Mouse (Mus musculus) CD4-positive, CD25-positive, alpha-beta regulatory T cell, adult 2 months (primary cell): ENCODE data around the gene Chid1.

ENCODE experiments used
- DNase-seq: peaks from one replicate; pipeline ENCODE4 v3.0.0-alpha.2; 2012; ENCODE audit warnings: low read depth, low spot score

Gene Chid1

GRCm38 (mm10) chr7:141558946-141559345, 19.3 kb upstream of the Chid1 start:
- no peak for DNase-seq

- DNase-seq = no peak
These were observed 18.7 kb upstream of the Chid1 start for GRCm38 (mm10) chr7:141558329-141558776.

GRCm38 (mm10) chr7:141550464-141550863, 10.8 kb upstream of the Chid1 start:
- no peak for DNase-seq

GRCm38 (mm10) chr7:141549432-141550061, 9.9 kb upstream of the Chid1 start:
- DNase-seq = no peak

- DNase-seq = no peak
These were observed 5.0 kb upstream of the Chid1 start for GRCm38 (mm10) chr7:141544654-141545053.

GRCm38 (mm10) chr7:141542588-141542987, 2.9 kb upstream of the Chid1 start:
- no peak for DNase-seq

- no peak for DNase-seq
These were observed 2.0 kb upstream of the Chid1 start for GRCm38 (mm10) chr7:141541681-141542080.

- peak; percentile 35 for DNase-seq
These were observed 840 bp upstream of the Chid1 start for GRCm38 (mm10) chr7:141540312-141541081.

- no peak for DNase-seq
These were observed 653 bp downstream of the Chid1 start for GRCm38 (mm10) chr7:141538852-141539555.

- no peak for DNase-seq
These were observed 4.1 kb downstream of the Chid1 start for GRCm38 (mm10) chr7:141535570-141535969.

- DNase-seq = no peak
These were observed 14.1 kb downstream of the Chid1 start for GRCm38 (mm10) chr7:141525580-141525925.

- DNase-seq = peak; percentile 75
These were observed 14.7 kb downstream of the Chid1 start for GRCm38 (mm10) chr7:141524760-141525579.

- DNase-seq = no peak
These were observed 15.4 kb downstream of the Chid1 start for GRCm38 (mm10) chr7:141524271-141524670.

GRCm38 (mm10) chr7:141523007-141523406, 16.6 kb downstream of the Chid1 start:
- DNase-seq = no peak

- no peak for DNase-seq
These were observed 19.9 kb downstream of the Chid1 start for GRCm38 (mm10) chr7:141519795-141520194.

- no peak for DNase-seq
These were observed 20.7 kb downstream of the Chid1 start for GRCm38 (mm10) chr7:141518926-141519325.

GRCm38 (mm10) chr7:141518296-141518695, 21.4 kb downstream of the Chid1 start:
- DNase-seq = no peak

- DNase-seq = no peak
These were observed 22.0 kb downstream of the Chid1 start for GRCm38 (mm10) chr7:141517638-141518037.

GRCm38 (mm10) chr7:141510681-141511191, 28.9 kb downstream of the Chid1 start:
- no peak for DNase-seq

GRCm38 (mm10) chr7:141510196-141510595, 29.5 kb downstream of the Chid1 start:
- no peak for DNase-seq

GRCm38 (mm10) chr7:141508160-141508559, 31.5 kb downstream of the Chid1 start:
- DNase-seq = no peak
